Mouse (Mus musculus) olfactory bulb, adult 2 months (tissue): ENCODE results near the gene Id3.

Source experiments
- CTCF ChIP-seq: fragments of 200-500 bp; IDR thresholded peaks from 2 replicates; pipeline ENCODE4 v1.5.1; 2012; ENCODE audit warnings: low read depth, mild to moderate bottlenecking, low read length, moderate library complexity; ENCODE audit not compliant: insufficient read depth
- POLR2A ChIP-seq: fragments of 200-500 bp; IDR thresholded peaks from 2 replicates; pipeline ENCODE4 v1.6.1; 2012; ENCODE audit warnings: mild to moderate bottlenecking, low read depth, low read length, moderate library complexity; ENCODE audit not compliant: insufficient read depth

- TF ChIP-seq POLR2A (no peak), CTCF (no peak)
Observed at GRCm38 (mm10) chr4:136142267-136143192, 767 bp upstream of the Id3 start.
